Mouse (Mus musculus): ENCODE data around the gene Syne1. TPM values are rescaled to one million over a fixed set of nuclear protein-coding genes. Genes with fewer than 3 reads are reported as not detected.

The Syne1 gene
- polyA plus RNA-seq, 1 experiment from 2014 or later: 18.2 TPM

DNA sequence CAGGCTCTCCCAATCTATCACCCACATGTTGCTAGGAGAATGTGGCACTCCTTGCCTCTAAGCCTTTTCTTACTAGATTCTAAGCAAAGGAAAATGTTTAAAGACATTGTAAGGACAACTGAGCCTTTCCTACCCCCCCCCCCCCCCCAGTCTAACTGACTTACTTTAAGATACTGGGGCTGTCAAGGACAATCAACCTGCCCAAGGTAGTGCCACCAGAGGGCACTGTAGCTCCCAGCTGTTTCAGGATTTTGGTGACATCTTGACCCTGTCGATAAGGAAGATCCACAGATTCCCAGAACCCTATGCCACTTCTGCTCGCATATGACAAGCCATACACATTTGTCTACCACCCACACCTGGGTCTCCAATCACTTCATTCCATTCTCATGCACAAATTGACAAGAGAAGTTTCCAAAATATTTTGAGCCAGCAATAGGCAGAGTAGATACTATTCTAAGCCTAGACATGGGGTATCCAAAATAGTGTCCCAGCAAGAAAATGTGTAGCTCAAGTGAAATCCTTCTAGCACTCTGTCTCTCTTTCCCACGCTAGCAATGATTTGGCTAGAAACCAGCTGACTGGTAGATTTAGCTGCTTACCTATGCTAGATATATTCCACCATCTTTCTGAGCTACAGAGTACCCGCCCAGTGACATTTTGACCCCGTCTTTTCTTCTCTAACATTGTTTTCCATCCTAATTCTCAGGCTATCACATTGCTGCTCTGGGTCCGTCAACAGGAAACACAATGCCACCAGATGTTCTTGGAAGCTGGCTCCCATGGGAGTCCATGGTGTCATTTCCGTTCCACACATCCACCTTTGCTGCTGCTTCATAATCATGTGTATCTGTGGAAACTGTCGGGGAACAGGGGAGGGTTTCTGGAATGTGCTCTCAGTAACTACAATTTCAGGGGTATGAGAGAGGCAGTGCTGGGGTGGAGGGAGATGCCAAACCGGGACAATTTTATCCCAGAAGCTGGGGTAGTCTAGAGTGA lies 70.4 kb downstream of the Syne1 start:
- Histone ChIP-seq H3K9ac (replicated peaks) (no peak overlapping the region), H3K27me3 (replicated peaks) (no peaks in the 10 kb centered on the region), H3K4me2 (no peak overlapping the region), H3K9me3 (replicated peaks) (no peaks in the 10 kb centered on the region), H3K36me3 (no peaks in the 10 kb centered on the region), H3K27ac (replicated peaks) (no peak overlapping the region), H3K4me3 (replicated peaks) (no peak overlapping the region), H3K4me1 (no peaks in the 10 kb centered on the region)
- 82% methylated on average over 9 of the region's 9 CpGs for WGBS
- no peak for ATAC-seq (ENCODE audit: low FRiP score)

DNA sequence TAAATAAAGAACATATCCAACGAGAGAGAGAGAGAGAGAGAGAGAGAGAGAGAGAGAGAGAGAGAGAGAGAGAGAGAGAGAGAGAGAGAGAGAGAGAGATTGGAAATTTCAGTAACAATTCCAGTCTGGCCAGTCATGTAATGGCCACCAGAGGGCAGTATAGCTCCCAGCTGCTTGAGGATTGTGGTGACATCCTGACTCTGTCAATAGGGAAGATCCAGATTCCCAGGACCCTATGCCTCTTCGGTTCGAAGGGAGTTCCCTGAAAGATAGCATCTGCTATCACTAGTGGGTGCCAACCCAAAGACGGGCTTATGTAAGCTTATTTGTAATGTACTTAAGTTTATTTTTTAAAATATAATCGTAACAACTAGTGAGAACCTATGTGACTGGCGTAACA lies 71.2 kb downstream of the Syne1 start:
- Histone ChIP-seq H3K4me3 (replicated peaks) (no peak overlapping the region), H3K4me1 (no peaks in the 10 kb centered on the region), H3K27ac (replicated peaks) (no peak overlapping the region), H3K36me3 (no peaks in the 10 kb centered on the region), H3K9ac (replicated peaks) (no peak overlapping the region), H3K9me3 (replicated peaks) (no peaks in the 10 kb centered on the region), H3K4me2 (no peak overlapping the region), H3K27me3 (replicated peaks) (no peaks in the 10 kb centered on the region)
- no peak for ATAC-seq (ENCODE audit: low FRiP score)
- WGBS: 55% methylated on average over 6 of the region's 6 CpGs

GRCm38 (mm10) chr10:5468638-5469037 lies 82.6 kb downstream of the Syne1 start:
- Histone ChIP-seq H3K36me3 (no peaks in the 10 kb centered on the region), H3K9me3 (replicated peaks) (no peaks in the 10 kb centered on the region), H3K9ac (replicated peaks) (no peak overlapping the region), H3K4me2 (no peak overlapping the region), H3K4me1 (no peaks in the 10 kb centered on the region), H3K27ac (replicated peaks) (no peak overlapping the region), H3K27me3 (replicated peaks) (no peaks in the 10 kb centered on the region), H3K4me3 (replicated peaks) (no peak overlapping the region)
- WGBS: 82% methylated on average over 2 of the region's 2 CpGs
- no peak for ATAC-seq (ENCODE audit: low FRiP score)

- Histone ChIP-seq H3K27ac (replicated peaks) (no peak overlapping the region), H3K27me3 (replicated peaks) (no peaks in the 10 kb centered on the region), H3K36me3 (no peaks in the 10 kb centered on the region), H3K4me3 (replicated peaks) (no peak overlapping the region), H3K4me2 (no peak overlapping the region), H3K9ac (replicated peaks) (no peak overlapping the region), H3K4me1 (no peaks in the 10 kb centered on the region), H3K9me3 (replicated peaks) (no peaks in the 10 kb centered on the region)
- peak; percentile 58; the same call in 1 of the 2 replicates for ATAC-seq (ENCODE audit: low FRiP score)
These were observed 97.5 kb downstream of the Syne1 start for GRCm38 (mm10) chr10:5453830-5454229.

DNA sequence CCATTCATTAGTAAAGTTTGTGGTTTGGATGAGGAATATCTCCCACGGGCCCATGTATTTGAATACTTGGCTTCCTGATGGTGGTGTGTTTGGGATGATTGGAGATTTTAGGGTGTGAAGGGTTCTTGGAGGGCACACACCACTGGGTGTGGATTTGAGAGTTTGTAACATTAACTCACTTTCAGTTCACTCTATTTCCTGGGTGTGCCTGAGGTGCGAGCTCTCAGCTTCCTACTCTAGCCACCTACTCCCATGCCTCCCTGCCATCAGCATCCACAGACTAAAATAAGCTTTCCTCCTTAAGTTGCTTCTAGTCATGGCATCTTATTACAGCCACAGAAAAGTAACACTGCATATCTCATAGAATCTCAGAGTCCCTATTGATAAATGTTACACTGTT lies 101.3 kb downstream of the Syne1 start:
- H3K4me1 ChIP-seq: no peaks in the 10 kb centered on the region
- 98% methylated on average over 2 of the region's 2 CpGs for WGBS
- ATAC-seq (ENCODE audit: low FRiP score): no peak
- no peak overlapping the region for H3K9ac ChIP-seq (replicated peaks)
- no peak overlapping the region for H3K4me2 ChIP-seq
- no peak overlapping the region for H3K27ac ChIP-seq (replicated peaks)
- H3K36me3 ChIP-seq: no peaks in the 10 kb centered on the region
- H3K27me3 ChIP-seq (replicated peaks): no peaks in the 10 kb centered on the region
- H3K4me3 ChIP-seq (replicated peaks): no peak overlapping the region
- no peaks in the 10 kb centered on the region for H3K9me3 ChIP-seq (replicated peaks)

- WGBS: 76% methylated on average over 4 of the region's 4 CpGs
- H3K4me3 ChIP-seq (replicated peaks): no peak overlapping the region
These were observed 103.1 kb downstream of the Syne1 start for GRCm38 (mm10) chr10:5447950-5448716.

GRCm38 (mm10) chr10:5445313-5445712 lies 106.0 kb downstream of the Syne1 start:
- no peak for ATAC-seq (ENCODE audit: low FRiP score)
- 92% methylated on average over 3 of the region's 3 CpGs for WGBS

More at GRCm38 (mm10) chr10:5447950-5448716, 103.1 kb downstream of the Syne1 start:
- H3K36me3 ChIP-seq: no peaks in the 10 kb centered on the region
- no peak overlapping the region for H3K27ac ChIP-seq (replicated peaks)
- H3K9me3 ChIP-seq (replicated peaks): no peaks in the 10 kb centered on the region
- H3K9ac ChIP-seq (replicated peaks): no peak overlapping the region
- H3K4me2 ChIP-seq: no peak overlapping the region
- ATAC-seq (ENCODE audit: low FRiP score): no peak
- no peaks in the 10 kb centered on the region for H3K4me1 ChIP-seq
- no peaks in the 10 kb centered on the region for H3K27me3 ChIP-seq (replicated peaks)

GRCm38 (mm10) chr10:5443020-5443419 lies 108.3 kb downstream of the Syne1 start:
- Histone ChIP-seq H3K9ac (replicated peaks) (no peak overlapping the region), H3K4me3 (replicated peaks) (no peak overlapping the region), H3K4me1 (no peaks in the 10 kb centered on the region), H3K9me3 (replicated peaks) (no peaks in the 10 kb centered on the region), H3K4me2 (no peak overlapping the region), H3K36me3 (no peaks in the 10 kb centered on the region), H3K27me3 (replicated peaks) (no peaks in the 10 kb centered on the region), H3K27ac (replicated peaks) (no peak overlapping the region)
- ATAC-seq (ENCODE audit: low FRiP score): no peak
- 96% methylated on average over 2 of the region's 2 CpGs for WGBS

More at GRCm38 (mm10) chr10:5445313-5445712, 106.0 kb downstream of the Syne1 start:
- Histone ChIP-seq H3K27me3 (replicated peaks) (no peaks in the 10 kb centered on the region), H3K27ac (replicated peaks) (no peak overlapping the region), H3K36me3 (no peaks in the 10 kb centered on the region), H3K9me3 (replicated peaks) (no peaks in the 10 kb centered on the region), H3K9ac (replicated peaks) (no peak overlapping the region), H3K4me1 (no peaks in the 10 kb centered on the region), H3K4me3 (replicated peaks) (no peak overlapping the region), H3K4me2 (no peak overlapping the region)

GRCm38 (mm10) chr10:5439802-5440350 lies 111.4 kb downstream of the Syne1 start:
- Histone ChIP-seq H3K4me1 (no peaks in the 10 kb centered on the region), H3K4me3 (replicated peaks) (no peak overlapping the region), H3K4me2 (no peak overlapping the region), H3K36me3 (no peaks in the 10 kb centered on the region), H3K9me3 (replicated peaks) (no peaks in the 10 kb centered on the region), H3K27me3 (replicated peaks) (no peaks in the 10 kb centered on the region), H3K27ac (replicated peaks) (no peak overlapping the region), H3K9ac (replicated peaks) (no peak overlapping the region)
- no peak for ATAC-seq (ENCODE audit: low FRiP score)
- WGBS: 37% methylated on average over 2 of the region's 2 CpGs

- Histone ChIP-seq H3K4me3 (replicated peaks) (no peak overlapping the region), H3K27me3 (replicated peaks) (no peaks in the 10 kb centered on the region), H3K27ac (replicated peaks) (no peak overlapping the region), H3K9ac (replicated peaks) (no peak overlapping the region), H3K4me2 (no peak overlapping the region), H3K4me1 (no peaks in the 10 kb centered on the region), H3K9me3 (replicated peaks) (no peaks in the 10 kb centered on the region), H3K36me3 (no peaks in the 10 kb centered on the region)
- 95% methylated on average over 2 of the region's 2 CpGs for whole genome bisulfite sequencing
- no peak for ATAC-seq (ENCODE audit: low FRiP score)
These were observed 113.5 kb downstream of the Syne1 start for GRCm38 (mm10) chr10:5437766-5438165.

DNA sequence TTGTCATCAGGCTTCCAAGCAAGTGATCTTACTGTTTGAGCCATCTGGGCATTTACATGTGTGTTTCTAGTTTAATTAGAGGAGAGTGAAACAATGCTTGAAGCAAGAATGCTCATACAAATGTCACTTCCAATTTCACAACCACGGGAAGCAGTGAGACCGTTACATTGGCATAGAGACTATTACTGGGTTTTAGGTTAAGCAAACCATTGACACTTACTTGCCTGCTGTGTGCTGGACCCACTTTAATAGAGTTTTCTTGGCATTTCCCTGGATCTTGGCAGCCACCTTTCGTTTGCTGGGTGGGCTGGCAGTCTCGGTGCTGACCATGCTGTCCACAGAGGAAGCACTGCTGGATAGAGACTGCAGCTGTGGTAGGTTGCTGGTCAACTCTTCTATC lies 127.3 kb downstream of the Syne1 start:
- no peak overlapping the region for H3K27ac ChIP-seq (replicated peaks)
- no peak overlapping the region for H3K9ac ChIP-seq (replicated peaks)
- H3K27me3 ChIP-seq (replicated peaks): no peaks in the 10 kb centered on the region
- no peak overlapping the region for H3K4me2 ChIP-seq
- H3K4me3 ChIP-seq (replicated peaks): no peak overlapping the region
- H3K4me1 ChIP-seq: no peaks in the 10 kb centered on the region
- no peaks in the 10 kb centered on the region for H3K36me3 ChIP-seq
- WGBS: 79% methylated on average over 4 of the region's 4 CpGs
- ATAC-seq (ENCODE audit: low FRiP score): no peak
- H3K9me3 ChIP-seq (replicated peaks): no peaks in the 10 kb centered on the region

Measured in neural tube, embryonic 15.5 days (tissue).